Mouse (Mus musculus) hindbrain, embryonic 15.5 days (tissue): Measurements from ENCODE around the gene 1520401A03Rik. TPM values are rescaled to one million over a fixed set of nuclear protein-coding genes. Genes with fewer than 3 reads are reported as not detected.
A peak's percentile ranks its signal among the peaks of the same experiment; 100 is the strongest.

ENCODE experiments used
- ATAC-seq: fragments of 200-750 bp; cut with Nextera tagmentation; 2 replicates; pipeline ENCODE4 v1.8.0; 2017; ENCODE audit warnings: low read depth, moderate number of reproducible peaks, moderate TSS enrichment; ENCODE audit not compliant: low FRiP score
- H3K27ac ChIP-seq: fragments of 300-500 bp; sonication (generic); replicated peaks from 2 replicates; pipeline ENCODE4 v1.5.1; 2015; ENCODE audit warnings: mild to moderate bottlenecking, inconsistent platforms
- H3K27me3 ChIP-seq: fragments of 300-500 bp; sonication (generic); 2 replicates; pipeline ENCODE4 v1.6.1; 2015; ENCODE audit warnings: control low read depth, inconsistent platforms
- H3K36me3 ChIP-seq: fragments of 300-500 bp; sonication (generic); 2 replicates; pipeline ENCODE4 v1.6.1; 2015; ENCODE audit warnings: control low read depth, inconsistent platforms
- H3K4me1 ChIP-seq: fragments of 300-500 bp; sonication (generic); replicated peaks from 2 replicates; pipeline ENCODE4 v1.6.1; 2015; ENCODE audit warnings: control low read depth, inconsistent platforms
- H3K4me2 ChIP-seq: fragments of 300-500 bp; sonication (generic); 2 replicates; pipeline ENCODE4 v1.6.1; 2015; ENCODE audit warnings: moderate library complexity, mild to moderate bottlenecking, inconsistent platforms
- H3K4me3 ChIP-seq: fragments of 300-500 bp; sonication (generic); 2 replicates; pipeline ENCODE4 v1.5.1; 2015; ENCODE audit warnings: mild to moderate bottlenecking, inconsistent platforms
- H3K9ac ChIP-seq: fragments of 300-500 bp; sonication (generic); 2 replicates; pipeline ENCODE4 v1.6.1; 2015; ENCODE audit warnings: inconsistent platforms
- H3K9me3 ChIP-seq: fragments of 300-500 bp; sonication (generic); 2 replicates; pipeline ENCODE4 v1.6.1; 2016; ENCODE audit warnings: control low read depth, inconsistent platforms
- WGBS: fragments of 180-500 bp; shearing (Covaris S2); methylation state at CpG from one replicate; pipeline ENCODE4 v1.1.7; 2015; 5-methylcytosine and 5-hydroxymethylcytosine counted together
- polyA plus RNA-seq: library from polyadenylated mRNA; unstranded; fragments of >200 nt; fragmentation: Nextera tagmentation; extraction: Ambion mirVana; gene quantifications from 2 replicates; pipeline ENCODE4 v1.2.1, GENCODE M21; 2015

The 1520401A03Rik gene
- polyA plus RNA-seq, 1 experiment from 2014 or later: 0.13 TPM

- peaks cover 55% of the 10 kb centered on the region for H3K27me3 ChIP-seq
Observed at GRCm38 (mm10) chr17:23683856-23684672, 38.5 kb downstream of the 1520401A03Rik start, which contains the start of gene Cldn9. TSS of gene Cldn9 (minus strand) at chr17:23684026.

GRCm38 (mm10) chr17:23683226-23683625 is 39.4 kb downstream of the 1520401A03Rik start:
- H3K27me3 ChIP-seq: peaks cover 63% of the 10 kb centered on the region
- no peak overlapping the region for H3K9ac ChIP-seq
- H3K27ac ChIP-seq: no peak overlapping the region
- 21% methylated on average over 15 of the region's 15 CpGs for WGBS
- peaks cover 14% of the 10 kb centered on the region; the same call in 1 of the 2 replicates for H3K4me1 ChIP-seq
- H3K4me2 ChIP-seq: no peak overlapping the region
- H3K36me3 ChIP-seq: no peaks in the 10 kb centered on the region
- H3K4me3 ChIP-seq: no peak overlapping the region
- no peak for ATAC-seq
- no peaks in the 10 kb centered on the region for H3K9me3 ChIP-seq

More at GRCm38 (mm10) chr17:23683856-23684672, 38.5 kb downstream of the 1520401A03Rik start, which contains the start of gene Cldn9:
- Histone ChIP-seq H3K27ac (no peak within 1 kb of the TSS), H3K4me3 (no peak within 1 kb of the TSS), H3K9me3 (no peaks in the 10 kb centered on the region), H3K4me2 (no peak within 1 kb of the TSS), H3K36me3 (no peaks in the 10 kb centered on the region), H3K9ac (no peak within 1 kb of the TSS), H3K4me1 (peaks cover 14% of the 10 kb centered on the region; the same call in 1 of the 2 replicates)
- 19% methylated on average over 15 of the region's 15 CpGs for whole genome bisulfite sequencing
- no peak for ATAC-seq

- no peak for ATAC-seq
- H3K36me3 ChIP-seq: no peaks in the 10 kb centered on the region
- peaks cover 69% of the 10 kb centered on the region for H3K27me3 ChIP-seq
- H3K4me1 ChIP-seq: peaks cover 17% of the 10 kb centered on the region
- no peak overlapping the region for H3K9ac ChIP-seq
- H3K27ac ChIP-seq: no peak overlapping the region
- H3K4me2 ChIP-seq: no peak overlapping the region
- 66% methylated on average over 3 of the region's 3 CpGs for WGBS
- no peak overlapping the region for H3K4me3 ChIP-seq
- H3K9me3 ChIP-seq: no peaks in the 10 kb centered on the region
Observed at GRCm38 (mm10) chr17:23682530-23682929, 40.1 kb downstream of the 1520401A03Rik start.

GRCm38 (mm10) chr17:23682092-23682491 is 40.5 kb downstream of the 1520401A03Rik start:
- Histone ChIP-seq H3K9me3 (no peaks in the 10 kb centered on the region), H3K4me3 (no peak overlapping the region), H3K27ac (no peak overlapping the region), H3K36me3 (no peaks in the 10 kb centered on the region), H3K27me3 (peaks cover 71% of the 10 kb centered on the region), H3K9ac (no peak overlapping the region), H3K4me2 (no peak overlapping the region), H3K4me1 (peaks cover 21% of the 10 kb centered on the region)
- WGBS: 67% methylated on average over 4 of the region's 4 CpGs
- no peak for ATAC-seq

GRCm38 (mm10) chr17:23681086-23681485 is 41.5 kb downstream of the 1520401A03Rik start:
- ATAC-seq: no peak
- Histone ChIP-seq H3K4me1 (peaks cover 31% of the 10 kb centered on the region), H3K4me3 (no peak overlapping the region), H3K9ac (no peak overlapping the region), H3K36me3 (no peaks in the 10 kb centered on the region), H3K4me2 (no peak overlapping the region), H3K27ac (no peak overlapping the region), H3K9me3 (no peaks in the 10 kb centered on the region), H3K27me3 (peaks cover 77% of the 10 kb centered on the region)
- WGBS: 78% methylated on average over 10 of the region's 10 CpGs

- WGBS: 78% methylated on average over 9 of the region's 9 CpGs
- no peak overlapping the region for H3K9ac ChIP-seq
- H3K9me3 ChIP-seq: no peaks in the 10 kb centered on the region
- peaks cover 38% of the 10 kb centered on the region for H3K4me1 ChIP-seq
- H3K4me2 ChIP-seq: no peak overlapping the region
- H3K36me3 ChIP-seq: no peaks in the 10 kb centered on the region
- no peak overlapping the region for H3K27ac ChIP-seq
- no peak overlapping the region for H3K4me3 ChIP-seq
- no peak for ATAC-seq
- peaks cover 85% of the 10 kb centered on the region for H3K27me3 ChIP-seq
Observed at GRCm38 (mm10) chr17:23680336-23680735, 42.2 kb downstream of the 1520401A03Rik start.

GRCm38 (mm10) chr17:23679127-23679835 is 43.3 kb downstream of the 1520401A03Rik start, which contains the start of gene Cldn6:
TSS of gene Cldn6 (plus strand) at chr17:23679249.
- Histone ChIP-seq H3K4me2 (peak within 1 kb of the TSS; percentile 42), H3K27ac (no peak within 1 kb of the TSS), H3K36me3 (no peaks in the 10 kb centered on the region), H3K4me3 (peak within 1 kb of the TSS; percentile 21; the same call in 1 of the 2 replicates), H3K4me1 (peaks cover 46% of the 10 kb centered on the region), H3K9me3 (no peaks in the 10 kb centered on the region), H3K27me3 (peaks cover 84% of the 10 kb centered on the region), H3K9ac (no peak within 1 kb of the TSS)
- no peak for ATAC-seq
- 3% methylated on average over 37 of the region's 38 CpGs for WGBS

- Histone ChIP-seq H3K9me3 (no peaks in the 10 kb centered on the region), H3K27ac (no peak within 1 kb of the TSS), H3K9ac (peak within 1 kb of the TSS; percentile 50), H3K4me3 (peak within 1 kb of the TSS; percentile 48), H3K4me1 (peaks cover 52% of the 10 kb centered on the region), H3K4me2 (peak within 1 kb of the TSS; percentile 94), H3K36me3 (no peaks in the 10 kb centered on the region), H3K27me3 (peaks cover 65% of the 10 kb centered on the region)
- WGBS: under 1% methylated on average over 34 of the region's 34 CpGs
- ATAC-seq: peak; percentile 15; the same call in 1 of the 2 replicates
Observed at GRCm38 (mm10) chr17:23677236-23677679, 45.3 kb downstream of the 1520401A03Rik start, which contains the start of gene Tnfrsf12a. TSS of gene Tnfrsf12a (minus strand) at chr17:23677468.

GRCm38 (mm10) chr17:23676473-23677031 is 46.0 kb downstream of the 1520401A03Rik start:
- under 1% methylated on average over 37 of the region's 37 CpGs for WGBS
- Histone ChIP-seq H3K36me3 (no peaks in the 10 kb centered on the region), H3K4me2 (peak overlapping the region; percentile 94), H3K9ac (peak overlapping the region; percentile 50), H3K27me3 (peaks cover 59% of the 10 kb centered on the region), H3K4me3 (peak overlapping the region; percentile 48), H3K9me3 (no peaks in the 10 kb centered on the region), H3K27ac (no peak overlapping the region), H3K4me1 (peaks cover 57% of the 10 kb centered on the region)
- ATAC-seq: no peak

- Histone ChIP-seq H3K4me1 (peaks cover 57% of the 10 kb centered on the region), H3K36me3 (no peaks in the 10 kb centered on the region), H3K27ac (no peak overlapping the region), H3K4me2 (peak overlapping the region; percentile 94), H3K9ac (no peak overlapping the region), H3K27me3 (peaks cover 50% of the 10 kb centered on the region), H3K4me3 (peak overlapping the region; percentile 48), H3K9me3 (no peaks in the 10 kb centered on the region)
- no peak for ATAC-seq
- WGBS: 16% methylated on average over 15 of the region's 15 CpGs
Observed at GRCm38 (mm10) chr17:23675564-23676281, 46.9 kb downstream of the 1520401A03Rik start.

GRCm38 (mm10) chr17:23675127-23675526 is 47.5 kb downstream of the 1520401A03Rik start:
- no peak for ATAC-seq
- H3K4me3 ChIP-seq: no peak overlapping the region
- no peaks in the 10 kb centered on the region for H3K9me3 ChIP-seq
- H3K27ac ChIP-seq: no peak overlapping the region
- H3K9ac ChIP-seq: no peak overlapping the region
- peaks cover 44% of the 10 kb centered on the region for H3K27me3 ChIP-seq
- H3K4me2 ChIP-seq: peak overlapping the region; percentile 71
- WGBS: 46% methylated on average over 5 of the region's 5 CpGs
- no peaks in the 10 kb centered on the region for H3K36me3 ChIP-seq
- peaks cover 57% of the 10 kb centered on the region for H3K4me1 ChIP-seq
